Mouse (Mus musculus): Measurements from ENCODE around the gene Gm32717.
"Not testable (repeated sequence)": the region's sequence is repeated elsewhere in the genome, so short reads cannot be mapped to it uniquely, and the experiment has no call there.

Gm32717 gene

GRCm38 (mm10) chr10:118240680-118241079 is at the start of gene Gm32717:
Gm32717 (minus strand) TSS chr10:118240780.
- not testable (repeated sequence) for DNase-seq (ENCODE audit: low spot score)

GRCm38 (mm10) chr10:118283016-118283415 is 42.4 kb upstream of the Gm32717 start:
- DNase-seq (ENCODE audit: low spot score): not testable (repeated sequence)

GRCm38 (mm10) chr10:118282565-118282964 is 42.0 kb upstream of the Gm32717 start:
- not testable (repeated sequence) for DNase-seq (ENCODE audit: low spot score)

- not testable (repeated sequence) for DNase-seq (ENCODE audit: low spot score)
These were observed 37.5 kb upstream of the Gm32717 start for GRCm38 (mm10) chr10:118278069-118278468.

- not testable (repeated sequence) for DNase-seq (ENCODE audit: low spot score)
These were observed 30.8 kb upstream of the Gm32717 start for GRCm38 (mm10) chr10:118271416-118271815.

- DNase-seq (ENCODE audit: low spot score): not testable (repeated sequence)
These were observed 28.2 kb upstream of the Gm32717 start for GRCm38 (mm10) chr10:118268812-118269211.

GRCm38 (mm10) chr10:118258388-118258787 is 17.8 kb upstream of the Gm32717 start, which contains the start of gene Gm32802:
Gm32802 (plus strand) TSS chr10:118258688.
- DNase-seq (ENCODE audit: low spot score): not testable (repeated sequence)

- DNase-seq (ENCODE audit: low spot score): no peak
These were observed 10.3 kb upstream of the Gm32717 start for GRCm38 (mm10) chr10:118250852-118251295.

- DNase-seq (ENCODE audit: low spot score): not testable (repeated sequence)
These were observed 8.5 kb upstream of the Gm32717 start for GRCm38 (mm10) chr10:118249006-118249595.

- DNase-seq (ENCODE audit: low spot score): not testable (repeated sequence)
These were observed 8.0 kb downstream of the Gm32717 start for GRCm38 (mm10) chr10:118232607-118233006.

GRCm38 (mm10) chr10:118227629-118228028 is 13.0 kb downstream of the Gm32717 start:
- DNase-seq (ENCODE audit: low spot score): not testable (repeated sequence)

GRCm38 (mm10) chr10:118215719-118216393 is 24.7 kb downstream of the Gm32717 start:
- not testable (repeated sequence) for DNase-seq (ENCODE audit: low spot score)

GRCm38 (mm10) chr10:118204642-118205041 is 35.9 kb downstream of the Gm32717 start, which contains the start of gene Il22:
Il22 (plus strand) TSS chr10:118204942.
- no peak for DNase-seq (ENCODE audit: low spot score)

GRCm38 (mm10) chr10:118195150-118195549 is 45.4 kb downstream of the Gm32717 start:
- DNase-seq (ENCODE audit: low spot score): not testable (repeated sequence)
